Mouse (Mus musculus) cerebral cortex, adult 2 months (tissue): Measurements from ENCODE around the gene Gm49336.

Source experiments
- WGBS: fragments of 180-500 bp; shearing (Covaris S2); methylation state at CpG from one replicate; pipeline ENCODE4 v1.1.7; 2018; 5-methylcytosine and 5-hydroxymethylcytosine counted together

Gene Gm49336

DNA sequence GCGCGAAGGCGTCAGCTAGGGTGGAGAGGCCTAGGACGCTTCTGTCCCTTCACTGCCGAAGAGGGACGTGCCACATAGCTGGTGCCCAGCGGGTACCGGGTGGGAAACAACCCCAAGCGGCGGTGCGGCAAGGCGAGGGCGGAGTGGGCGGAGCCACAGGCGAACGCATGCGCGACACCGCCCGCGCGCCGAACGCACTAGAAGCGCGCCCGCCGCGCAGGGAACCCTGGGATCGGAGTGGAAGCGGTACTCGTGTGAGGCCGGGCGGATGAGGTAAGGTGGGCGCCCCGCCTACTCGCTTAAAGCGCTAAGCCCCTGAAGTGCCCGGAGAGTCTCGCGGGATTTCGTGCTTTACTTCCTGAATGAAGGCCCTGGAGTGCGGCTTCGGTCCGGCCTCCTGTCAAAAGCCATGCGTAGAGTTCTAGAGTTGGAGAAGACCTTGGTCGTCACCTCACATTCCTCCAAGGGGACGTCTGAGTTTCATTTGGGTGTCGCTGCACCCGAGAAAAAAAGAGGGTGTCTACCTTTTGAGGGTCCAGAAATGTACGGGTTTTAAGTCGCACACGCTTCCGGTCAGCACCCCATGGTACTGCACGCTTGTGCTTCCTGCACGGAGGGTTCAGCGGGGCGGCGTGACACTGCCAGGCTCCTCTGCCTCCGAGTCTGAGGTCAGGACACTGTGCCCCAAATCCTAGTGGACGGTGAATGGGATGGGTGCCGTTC lies at the start of gene Gm49336, which contains the start of gene Nupl1:
Gene Gm49336, minus strand, starts transcription at position 227 of the 723 bp plus-strand sequence.
Gene Nupl1, minus strand, starts transcription at position 151 of the 723 bp plus-strand sequence.
- WGBS, result under 1% methylated on average over 62 of the region's 62 CpGs

DNA sequence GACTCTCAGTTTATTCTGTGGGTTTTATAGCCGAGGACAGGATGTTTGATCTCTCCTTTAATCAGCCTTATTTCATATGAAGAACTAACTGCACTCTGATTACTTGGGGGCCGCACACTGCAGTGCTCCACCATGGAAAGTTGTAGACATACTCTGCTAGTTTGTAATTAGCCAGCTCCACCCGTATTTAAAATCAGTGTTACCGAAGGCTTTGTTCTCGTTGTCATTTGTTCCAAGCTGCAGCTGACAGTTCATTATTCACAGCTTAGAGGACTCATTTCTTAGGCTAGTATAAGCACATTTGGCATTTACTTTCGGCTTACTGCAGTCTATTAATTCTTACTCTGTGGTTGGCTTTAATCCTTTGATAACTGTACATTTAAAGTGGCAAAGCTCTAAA lies 49.7 kb upstream of the Gm49336 start:
- 60% methylated on average over 6 of the region's 6 CpGs for WGBS

DNA sequence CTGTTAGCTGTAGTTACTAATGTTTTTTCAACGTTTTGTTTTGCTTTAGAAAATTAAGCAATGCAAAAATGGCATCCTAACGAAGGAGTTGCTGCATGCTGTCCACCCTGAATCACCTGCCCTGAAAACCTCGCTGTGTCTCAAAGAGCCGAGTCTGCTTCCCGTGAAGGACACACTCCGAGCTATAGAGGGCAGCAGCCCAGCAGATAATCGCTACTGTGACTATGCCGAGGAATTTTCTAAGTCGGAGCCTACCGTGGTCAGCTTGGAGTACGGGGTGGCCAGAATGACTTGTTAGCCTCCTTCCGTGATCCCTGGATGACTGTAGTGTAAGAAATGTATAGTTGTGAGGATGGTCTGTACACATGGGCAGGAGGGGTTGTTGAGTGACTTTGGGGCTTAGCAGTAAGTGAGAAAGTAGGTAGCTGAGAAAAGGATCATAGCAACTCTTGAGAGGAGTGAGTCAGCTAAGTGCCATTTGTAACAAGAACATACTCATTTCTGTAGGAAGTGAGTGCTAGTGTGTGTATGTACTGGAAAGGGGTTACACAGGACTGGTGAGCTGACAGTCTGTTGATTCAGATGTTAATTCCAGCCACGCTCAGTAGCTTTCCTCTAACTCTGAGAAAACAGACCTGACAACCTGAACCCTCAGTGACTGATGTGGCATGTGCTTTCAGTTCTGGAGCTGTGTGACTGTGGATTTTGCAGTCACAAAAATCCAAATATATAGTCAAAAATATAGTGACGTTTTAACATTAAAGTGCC lies 49.1 kb upstream of the Gm49336 start:
- WGBS, result 46% methylated on average over 14 of the region's 14 CpGs

DNA sequence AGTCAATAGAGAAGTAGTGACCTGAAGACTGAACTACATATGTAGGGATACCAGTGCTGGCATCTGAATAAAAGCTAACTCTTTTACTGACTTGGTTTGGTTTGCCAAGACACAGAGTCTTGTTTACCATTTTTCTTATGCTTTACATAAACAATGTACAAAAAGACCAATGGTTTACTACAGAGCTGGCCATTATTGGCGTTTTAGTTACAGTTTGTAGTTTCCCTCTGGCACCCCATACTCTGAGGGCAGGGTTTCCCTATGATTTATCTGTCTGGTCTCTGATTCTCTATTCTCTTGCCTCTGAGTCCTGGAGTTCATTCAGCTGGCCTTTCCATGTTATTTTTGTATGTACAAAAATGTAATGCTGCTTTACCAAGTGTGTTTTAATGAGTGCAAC lies 44.2 kb upstream of the Gm49336 start:
- WGBS, result 72% methylated on average over 1 of the region's 1 CpGs

DNA sequence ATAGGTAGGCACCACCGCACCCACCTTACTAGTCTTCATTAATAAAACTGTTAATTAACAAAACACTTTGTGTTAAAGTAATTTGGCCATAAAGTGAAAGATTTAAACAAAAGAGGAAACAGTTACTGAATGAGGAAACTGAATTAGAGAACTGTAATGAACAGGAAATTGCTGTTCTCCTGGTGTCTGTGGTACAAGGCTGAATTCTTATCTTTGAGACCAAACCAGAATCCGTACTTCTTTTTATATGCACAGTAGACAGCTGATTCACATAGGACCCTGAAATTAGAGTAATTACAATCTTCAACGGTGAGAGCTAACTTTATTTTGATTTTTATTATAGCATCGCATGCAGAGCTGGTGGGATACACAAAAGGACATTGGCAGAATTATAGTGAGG lies 39.1 kb upstream of the Gm49336 start:
- WGBS, result 80% methylated on average over 4 of the region's 4 CpGs

DNA sequence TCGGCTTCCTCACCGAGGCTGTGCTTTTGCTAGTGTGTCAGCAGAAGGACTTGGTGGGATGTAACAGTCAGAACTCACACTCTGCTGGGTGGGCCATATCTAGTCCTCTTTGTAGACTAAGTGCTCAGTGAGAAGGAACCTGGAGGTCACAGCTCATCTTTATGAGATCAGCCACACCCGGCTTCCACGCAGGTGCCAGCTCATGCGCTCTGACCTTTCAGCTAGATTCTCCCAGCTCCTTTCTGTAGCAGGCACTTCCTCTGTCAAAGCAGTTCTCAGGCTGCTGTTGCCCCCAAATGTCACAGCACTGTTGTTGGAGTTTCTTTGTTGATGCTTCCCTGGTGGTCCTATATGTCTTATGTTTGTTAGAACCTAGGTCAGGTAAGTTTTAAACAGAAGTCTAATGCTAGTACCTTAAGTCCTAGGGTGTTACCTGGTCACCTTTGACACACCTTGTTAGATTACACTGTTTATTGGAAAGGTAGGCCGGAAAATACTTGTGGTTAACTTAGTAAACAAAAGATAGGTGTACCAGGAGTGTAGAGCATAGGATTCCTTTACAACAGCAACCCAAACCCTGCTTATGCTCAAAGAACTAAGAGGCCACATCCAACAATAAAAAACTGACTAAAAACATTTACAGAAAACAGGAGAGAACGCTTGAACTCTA lies 35.0 kb upstream of the Gm49336 start:
- whole genome bisulfite sequencing, result 81% methylated on average over 7 of the region's 7 CpGs

DNA sequence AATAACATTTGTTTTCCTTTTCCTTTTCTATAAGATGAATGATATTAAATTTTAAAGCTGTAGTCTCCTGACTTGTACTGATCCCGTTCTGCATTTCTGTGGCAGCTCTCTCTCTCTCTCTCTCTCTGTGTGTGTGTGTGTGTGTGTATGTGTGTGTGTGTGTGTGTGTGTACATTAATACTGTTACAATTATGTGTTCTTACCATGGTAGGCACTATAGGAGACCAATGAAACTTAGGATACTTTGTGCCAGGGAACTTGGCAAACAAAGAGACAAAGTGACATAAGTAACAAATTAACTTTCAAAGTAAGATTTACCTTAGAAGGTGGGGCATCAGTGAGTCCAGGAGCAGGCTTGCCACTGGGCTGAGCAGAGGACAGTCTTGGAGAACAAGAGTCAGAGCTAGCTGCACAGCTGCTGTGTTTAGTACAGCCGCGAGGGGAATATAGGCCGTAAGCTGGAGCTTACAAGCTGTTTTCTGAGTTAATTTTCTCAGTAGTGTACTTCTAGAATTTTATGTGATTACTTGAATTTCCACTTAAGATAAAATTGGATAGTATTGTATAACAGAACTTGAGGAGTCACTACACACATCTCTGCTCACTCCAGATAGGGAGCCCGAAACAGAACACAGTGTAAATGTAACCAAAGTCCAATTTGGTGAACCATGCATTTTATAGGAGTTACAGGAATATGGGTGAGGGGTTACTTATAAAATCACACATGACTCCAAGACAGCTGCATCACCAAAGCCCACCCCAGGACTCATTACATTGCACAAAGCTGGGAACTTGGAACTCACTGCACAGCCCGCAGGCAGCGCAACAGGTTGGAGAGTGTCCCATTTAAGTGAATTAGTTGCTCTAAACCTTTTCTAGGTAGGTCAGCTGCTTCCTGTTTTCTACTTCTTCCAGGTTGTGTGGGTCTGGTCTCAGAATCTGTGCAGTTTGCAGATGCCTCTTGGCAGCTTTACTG lies 24.3 kb upstream of the Gm49336 start:
- 72% methylated on average over 7 of the region's 7 CpGs for WGBS

DNA sequence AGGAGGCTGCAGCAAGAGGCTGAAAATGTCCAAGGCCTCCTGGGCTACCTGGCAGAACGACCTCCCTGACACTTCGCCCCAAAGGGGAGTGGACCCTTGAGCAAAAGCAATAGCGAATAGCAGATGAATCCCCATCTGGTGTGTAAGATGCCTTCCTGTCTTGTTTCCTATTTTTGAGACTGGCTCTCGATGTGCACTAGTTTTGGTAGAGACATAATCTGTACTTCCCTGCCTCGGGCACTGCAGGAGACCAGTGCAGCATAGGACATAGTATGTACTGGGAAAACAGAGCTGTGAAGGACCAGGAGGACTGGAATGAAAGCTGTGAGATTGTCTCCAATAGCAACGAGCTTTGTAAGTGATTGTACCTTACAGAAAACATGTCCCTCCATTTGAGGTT lies 22.0 kb upstream of the Gm49336 start:
- WGBS, result 46% methylated on average over 6 of the region's 6 CpGs

DNA sequence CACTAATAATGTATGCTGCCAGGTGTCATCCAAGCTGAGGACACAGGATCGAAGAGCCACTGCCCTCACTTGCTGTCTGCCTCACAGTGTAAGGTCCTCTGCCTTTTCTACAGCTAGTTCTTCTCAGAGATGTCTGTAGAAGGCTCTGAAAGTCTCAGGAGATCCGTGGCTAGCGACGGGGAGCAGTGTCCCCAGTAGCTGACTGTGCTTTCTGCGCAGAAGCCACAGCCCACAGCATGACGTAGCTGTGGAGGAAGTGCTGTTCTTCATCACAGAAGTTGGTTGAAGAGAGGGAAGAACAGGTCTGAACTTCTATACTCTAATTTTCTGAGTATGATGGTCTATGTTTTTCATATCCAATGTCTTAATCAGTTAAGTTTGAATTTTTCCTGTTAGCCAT lies 18.0 kb upstream of the Gm49336 start:
- 67% methylated on average over 6 of the region's 6 CpGs for WGBS

DNA sequence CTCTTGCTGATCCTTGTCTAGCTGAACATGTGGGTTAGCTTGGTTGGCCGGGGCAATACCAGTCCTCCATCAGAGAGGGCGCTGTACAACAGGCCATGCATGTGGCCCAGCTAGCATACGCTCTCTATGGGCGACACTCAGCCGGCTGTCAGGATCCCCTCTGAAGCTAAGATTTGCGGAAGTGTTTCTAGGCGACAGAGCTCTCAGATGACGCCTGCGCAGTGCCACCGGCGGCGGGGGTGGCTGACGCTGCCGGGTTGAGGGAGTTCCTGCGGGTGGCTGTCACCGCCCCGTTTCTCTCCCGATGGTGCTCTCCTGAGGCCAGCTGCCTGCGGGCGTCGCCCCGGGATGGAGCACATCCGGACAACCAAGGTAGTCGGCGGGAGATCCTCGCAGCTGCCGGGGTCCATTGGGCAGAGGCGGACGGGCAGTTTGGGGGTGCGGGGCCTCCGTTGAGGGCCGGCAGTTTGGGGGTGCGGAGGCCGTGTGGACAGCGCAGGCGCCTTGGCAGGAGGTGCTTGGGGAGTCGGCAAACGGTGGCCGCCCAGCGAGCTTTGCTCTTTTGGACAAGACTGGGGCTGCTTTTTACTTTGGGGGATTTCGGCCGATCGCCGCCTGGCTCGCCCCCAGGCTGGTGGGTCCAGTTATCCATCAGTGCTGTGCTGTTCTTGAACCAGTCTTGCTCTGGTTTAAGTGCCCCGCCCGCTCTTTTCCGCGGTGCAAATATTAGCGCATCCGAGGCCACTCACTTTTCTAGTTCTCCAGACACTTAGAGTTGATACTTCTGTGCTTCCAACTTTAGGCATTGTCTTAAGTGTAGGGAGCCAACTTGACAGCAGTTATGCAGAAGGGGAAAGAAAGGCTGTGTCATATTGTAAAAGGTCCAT lies 13.9 kb upstream of the Gm49336 start, which contains the start of gene Mtmr6:
Gene Mtmr6, plus strand, starts transcription at position 239 of the 887 bp plus-strand sequence.
- WGBS, result 1% methylated on average over 51 of the region's 51 CpGs

DNA sequence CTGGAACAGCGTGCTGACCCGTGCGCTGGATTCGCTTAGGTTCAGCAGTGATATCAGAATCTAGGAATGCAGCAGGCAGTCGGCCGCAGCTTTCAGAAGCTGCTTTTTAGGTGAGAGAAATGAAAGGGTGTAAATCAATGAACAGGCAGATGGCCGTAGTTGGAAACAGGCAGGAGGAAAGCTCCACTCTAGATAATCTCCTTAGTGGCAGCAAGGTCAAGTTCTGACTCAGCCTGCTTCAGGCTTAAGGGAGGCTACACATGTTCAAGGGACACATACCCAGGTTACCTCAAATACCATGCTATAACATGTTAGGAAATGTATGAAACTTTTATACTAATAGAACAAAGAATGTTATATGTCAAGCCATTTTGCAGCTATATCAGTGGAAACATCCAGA lies 11.0 kb upstream of the Gm49336 start:
- 85% methylated on average over 7 of the region's 7 CpGs for WGBS

DNA sequence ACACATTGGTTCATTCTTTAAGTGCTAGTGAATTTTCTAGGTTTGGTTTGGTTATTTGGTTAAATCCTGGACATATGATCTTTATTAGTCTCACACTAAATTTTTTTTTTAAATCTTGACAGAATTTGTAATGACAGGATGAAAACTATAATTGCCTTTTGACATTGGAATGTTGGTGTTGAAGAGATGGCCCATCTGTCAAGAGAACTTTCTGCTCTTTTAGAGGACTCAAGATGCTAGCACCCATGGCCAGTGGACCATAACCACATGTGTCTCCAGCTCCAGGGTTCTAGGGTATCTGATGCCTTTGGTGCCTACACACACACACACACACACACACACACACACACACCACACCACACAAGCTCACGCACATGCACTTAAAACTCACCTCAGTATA lies 6.5 kb upstream of the Gm49336 start:
- 90% methylated on average over 1 of the region's 1 CpGs for WGBS

DNA sequence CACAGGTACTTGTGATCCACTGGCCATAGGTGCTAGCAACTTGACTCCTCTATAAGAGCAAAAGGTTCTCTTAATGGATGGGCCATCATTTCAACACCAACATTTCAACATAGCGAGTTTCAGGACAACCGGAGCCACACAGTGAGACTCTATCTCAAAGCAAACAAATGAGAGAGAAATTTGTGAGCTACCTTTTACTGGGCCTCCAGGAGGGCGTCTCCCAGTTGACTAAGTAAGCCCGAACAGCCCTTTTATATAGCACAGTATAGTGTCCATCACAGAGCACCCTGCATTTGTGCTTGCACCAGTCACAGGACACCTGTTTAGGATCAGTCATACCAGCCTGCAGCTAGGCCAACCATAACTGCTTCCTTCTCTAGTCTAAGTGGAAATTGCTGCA lies 5.8 kb upstream of the Gm49336 start:
- WGBS, result 94% methylated on average over 4 of the region's 4 CpGs

DNA sequence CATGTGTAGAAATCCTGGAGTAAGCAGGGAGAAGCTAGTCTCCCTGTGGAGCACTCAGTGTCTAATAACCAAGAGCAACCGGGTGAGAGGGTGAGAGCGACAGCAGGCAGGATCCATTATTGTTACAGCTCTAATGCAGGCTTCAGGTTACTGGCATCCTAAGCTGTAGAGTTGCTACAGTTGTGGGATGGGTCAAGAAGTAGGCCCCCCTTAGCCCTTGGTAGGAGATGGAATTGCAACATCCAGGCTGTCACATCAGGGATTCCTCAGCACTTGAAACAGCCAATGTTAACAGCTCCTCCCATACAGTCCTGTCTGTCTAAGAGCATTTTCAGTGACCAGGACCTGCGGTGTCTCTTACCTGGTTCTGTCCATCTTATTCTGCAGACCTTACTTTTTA lies 5.0 kb upstream of the Gm49336 start:
- WGBS, result 55% methylated on average over 3 of the region's 3 CpGs

DNA sequence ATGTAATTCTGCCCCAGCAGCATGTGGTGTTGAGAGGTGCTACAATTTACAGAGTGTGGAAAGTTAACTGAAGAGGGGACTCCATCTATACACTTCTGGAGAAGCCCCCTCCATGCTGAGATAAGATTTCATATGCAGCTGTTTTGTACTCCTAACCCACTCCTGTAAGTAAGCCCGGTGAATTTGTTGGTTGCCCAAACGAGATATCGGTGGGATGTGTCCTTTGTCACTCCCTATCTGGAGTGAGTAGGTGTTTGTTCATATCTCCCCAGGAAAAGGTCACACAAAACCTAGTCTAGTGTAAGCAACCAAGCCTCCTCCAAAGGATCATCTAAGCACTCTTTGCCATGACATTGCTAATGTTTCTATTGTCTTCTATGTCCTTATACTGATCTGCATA lies 2.2 kb upstream of the Gm49336 start:
- 86% methylated on average over 3 of the region's 3 CpGs for WGBS

DNA sequence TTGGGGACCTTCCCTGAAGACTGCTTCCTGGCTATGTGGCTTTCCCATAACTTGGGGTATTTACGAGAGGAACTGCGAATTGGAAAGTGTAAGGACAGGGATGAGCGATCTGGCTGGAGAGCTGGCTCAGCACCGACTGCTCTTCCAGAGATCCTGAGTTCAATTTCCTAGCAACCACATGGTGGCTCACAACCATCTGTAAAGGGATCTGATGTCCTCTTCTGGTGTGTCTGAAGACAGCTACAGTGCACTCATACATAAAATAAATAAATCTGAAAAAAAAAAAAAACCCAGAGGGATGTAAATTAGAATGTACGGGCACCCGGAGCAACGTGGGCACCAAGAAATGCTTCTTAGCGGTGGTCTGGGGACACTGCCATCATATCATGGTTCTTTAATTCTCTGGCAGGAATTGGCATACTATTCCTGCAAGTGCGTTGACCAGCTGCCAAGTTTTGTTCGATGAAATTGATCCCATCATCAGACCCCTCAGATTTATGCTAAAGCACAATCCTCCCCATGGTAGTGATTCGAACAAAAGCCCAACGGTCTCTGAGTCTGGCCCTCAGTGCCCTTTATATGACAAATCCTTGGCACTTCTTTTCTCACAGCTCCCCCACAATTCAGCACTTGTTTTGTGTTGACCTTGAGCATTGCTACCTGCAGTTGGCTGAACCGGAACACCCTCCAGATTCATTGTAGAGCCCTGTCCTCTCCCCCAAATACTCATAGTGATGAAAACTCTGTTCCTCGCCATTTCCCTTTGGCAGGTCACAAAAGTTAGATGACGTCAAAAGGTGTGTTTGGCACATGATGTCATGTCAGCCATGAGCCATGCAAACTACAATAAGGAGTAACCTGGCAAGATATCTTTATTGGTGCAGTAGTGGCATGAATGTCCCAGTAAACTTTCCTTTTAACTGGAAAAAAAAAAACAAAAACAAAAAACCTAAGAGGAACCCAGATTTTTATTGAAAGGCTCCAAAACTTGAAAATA lies 995 bp upstream of the Gm49336 start:
- 12% methylated on average over 15 of the region's 15 CpGs for WGBS

DNA sequence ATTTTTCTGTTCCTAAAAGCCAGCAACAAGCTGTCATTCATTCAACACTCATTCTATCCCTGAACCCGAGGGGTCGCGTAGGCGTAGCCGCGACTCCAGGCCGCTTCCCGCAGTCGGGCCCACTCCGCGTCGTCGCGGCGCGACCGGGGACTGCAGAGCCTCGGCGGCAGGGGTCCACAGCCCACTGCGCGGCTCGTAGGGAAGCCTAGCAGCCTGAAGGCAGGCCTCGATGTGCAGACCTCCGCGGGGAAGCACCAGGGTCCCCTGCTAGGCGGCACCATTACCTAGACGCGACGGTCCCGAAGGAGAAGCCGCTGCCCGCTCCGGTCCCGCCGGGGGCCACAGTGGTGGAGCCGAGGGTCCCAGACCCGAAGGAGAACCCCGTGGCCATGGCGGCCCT lies 428 bp downstream of the Gm49336 start:
- under 1% methylated on average over 39 of the region's 39 CpGs for WGBS

DNA sequence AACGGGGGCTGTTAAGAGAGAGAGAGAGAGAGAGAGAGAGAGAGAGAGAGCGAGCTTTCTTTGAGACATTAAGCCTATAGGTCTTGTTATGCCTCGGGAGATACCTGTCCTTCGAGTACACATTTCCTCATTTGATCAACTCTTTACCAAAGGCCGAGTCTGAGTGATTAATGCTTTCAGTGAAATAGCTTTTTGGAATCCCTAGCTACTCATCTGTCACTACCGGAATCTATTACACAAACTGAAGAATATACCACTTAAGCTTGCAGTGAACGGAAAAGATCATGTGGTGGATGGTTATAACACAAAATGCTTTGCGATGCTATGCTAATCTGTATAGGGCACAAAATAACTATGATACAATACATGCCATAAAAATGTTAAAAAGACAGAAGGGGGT lies 941 bp downstream of the Gm49336 start:
- 9% methylated on average over 8 of the region's 8 CpGs for WGBS

DNA sequence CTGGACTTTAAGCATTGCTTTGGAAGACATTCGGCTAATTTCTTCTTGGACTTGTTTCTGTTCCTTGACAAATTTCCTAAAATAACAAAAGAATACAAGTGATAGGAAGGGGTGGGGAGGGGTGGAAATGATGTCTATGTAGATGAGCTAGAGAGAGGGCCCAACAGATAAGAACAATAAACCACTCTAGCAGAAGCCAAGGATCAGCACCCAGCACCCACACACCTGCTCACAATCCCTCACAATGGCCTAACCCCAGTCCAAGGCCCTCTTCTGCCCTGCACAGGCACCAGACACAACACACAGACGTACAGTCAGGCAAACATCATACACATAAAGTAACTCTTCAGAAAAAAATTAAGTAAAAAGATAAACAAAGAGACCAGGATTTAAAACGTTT lies 12.8 kb downstream of the Gm49336 start:
- WGBS, result 76% methylated on average over 3 of the region's 3 CpGs
